Mouse (Mus musculus): ENCODE data around the gene C130032M10Rik.

DNA sequence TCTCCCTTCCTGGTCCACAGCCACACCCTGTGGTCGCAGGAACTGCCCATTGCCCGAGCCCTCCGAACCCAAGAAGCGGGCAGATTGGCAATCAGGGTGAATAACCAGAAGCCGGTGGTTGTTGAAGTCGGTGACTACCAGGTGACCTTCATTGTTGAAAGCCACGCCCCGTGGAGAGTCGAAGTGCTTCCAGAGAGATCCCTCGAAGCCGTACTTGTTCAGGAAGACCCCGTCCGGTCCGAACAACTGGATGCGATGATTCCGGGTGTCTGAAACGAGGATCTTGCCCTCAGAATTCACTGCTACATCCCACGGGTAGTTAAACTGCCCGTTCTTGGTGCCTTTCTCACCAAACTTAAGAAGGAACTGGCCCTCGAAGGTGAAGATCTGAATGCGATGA is 2.7 kb upstream of the C130032M10Rik start:
- TF ChIP-seq POLR2AphosphoS2 (IDR thresholded peaks at IDR 0.05; ENCODE audit: insufficient read length, low read depth) = no peak
- no peak for TF ChIP-seq POLR2A (IDR thresholded peaks at IDR 0.05; ENCODE audit: insufficient read length, low read depth)
- TF ChIP-seq MYOG (IDR thresholded peaks at IDR 0.05; ENCODE audit: control insufficient read depth in 1 of 3, insufficient read depth in 1 of 3, insufficient read length in 2 of 3, low read depth in 2 of 3) = no peak
- no peak for TF ChIP-seq CEBPB (IDR thresholded peaks at IDR 0.05; ENCODE audit: insufficient read depth, poor library complexity, severe bottlenecking)
- no peak for TF ChIP-seq E2F4 (IDR thresholded peaks at IDR 0.05; ENCODE audit: insufficient read depth)
- TF ChIP-seq SRF (IDR thresholded peaks at IDR 0.05; ENCODE audit: control insufficient read depth, insufficient read length, low read depth) = no peak
- TF ChIP-seq MYOD1 (IDR thresholded peaks at IDR 0.05; ENCODE audit: control insufficient read depth in 1 of 3, insufficient read length in 2 of 3, low read depth in 2 of 3) = no peak
- no peak for TF ChIP-seq TCF12 (IDR thresholded peaks at IDR 0.05; ENCODE audit: insufficient read depth, poor library complexity, severe bottlenecking)
- no peak for TF ChIP-seq USF1 (IDR thresholded peaks at IDR 0.05; ENCODE audit: low read depth)
- no peak for TF ChIP-seq MAX (IDR thresholded peaks at IDR 0.05; ENCODE audit: low read depth)

All from myocyte (in vitro differentiated cells).